Mouse (Mus musculus): ENCODE measurements around the gene Oat.
A peak's percentile ranks its signal among the peaks of the same experiment; 100 is the strongest.

Oat gene

GRCm38 (mm10) chr7:132542427-132542826 is 33.8 kb downstream of the Oat start:
- no peak for DNase-seq (ENCODE audit: low spot score in 2 of 2)

- DNase-seq (ENCODE audit: low spot score in 2 of 2): no peak
Observed at GRCm38 (mm10) chr7:132541566-132541965, 34.6 kb downstream of the Oat start.

DNA sequence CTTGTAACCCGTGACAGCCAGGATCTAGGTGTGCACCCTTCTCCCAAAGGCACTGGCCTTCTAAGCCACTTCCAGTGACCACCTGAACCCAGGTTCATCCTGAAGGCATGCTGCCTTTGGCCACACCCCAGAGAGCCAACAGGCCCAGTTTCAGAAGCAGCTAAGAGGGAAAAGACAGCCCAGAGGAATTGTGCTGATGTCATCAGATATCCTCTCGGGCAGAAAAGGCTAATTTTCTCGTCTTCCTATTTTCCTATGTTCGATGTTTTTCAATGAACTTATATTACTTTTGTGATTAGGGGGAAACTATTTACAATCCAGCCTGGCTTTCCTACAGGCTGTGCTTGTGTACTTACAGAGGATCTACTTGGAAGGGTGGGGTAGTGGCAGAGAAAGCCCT is 35.6 kb downstream of the Oat start:
- no peak for DNase-seq (ENCODE audit: low spot score in 2 of 2)

- no peak for DNase-seq (ENCODE audit: low spot score in 2 of 2)
Observed at GRCm38 (mm10) chr7:132529206-132529605, 47.0 kb downstream of the Oat start.

GRCm38 (mm10) chr7:132513419-132513982 is 62.7 kb downstream of the Oat start:
- DNase-seq (ENCODE audit: low spot score in 2 of 2): peak; percentile 27 to 37

DNA sequence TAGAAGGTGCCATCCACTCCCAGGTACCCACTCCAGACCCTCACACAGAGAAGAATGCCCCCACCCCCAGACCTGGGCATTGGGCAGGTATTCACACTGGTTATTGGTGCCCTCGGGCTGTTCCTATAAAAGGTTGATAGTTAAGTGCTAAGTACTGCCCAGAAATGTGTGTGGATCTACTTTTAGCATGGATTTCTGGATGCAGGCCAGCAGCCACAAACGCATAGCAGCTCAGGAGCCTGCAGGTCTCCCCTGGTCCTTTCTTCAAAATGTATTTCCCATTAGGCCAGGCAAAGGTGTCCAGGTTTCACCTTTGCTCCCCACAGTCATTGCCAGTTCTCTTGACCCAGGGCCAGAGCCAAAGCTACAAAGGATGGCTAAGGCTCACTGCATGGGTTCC is 67.1 kb downstream of the Oat start:
- DNase-seq (ENCODE audit: low spot score in 2 of 2): no peak
